Mouse (Mus musculus): Measurements from ENCODE around the gene Cyth1. TPM values are rescaled to one million over a fixed set of nuclear protein-coding genes. Genes with fewer than 3 reads are reported as not detected.

The Cyth1 gene
- polyA plus RNA-seq, 1 experiment from 2014 or later, result 12.8 TPM

DNA sequence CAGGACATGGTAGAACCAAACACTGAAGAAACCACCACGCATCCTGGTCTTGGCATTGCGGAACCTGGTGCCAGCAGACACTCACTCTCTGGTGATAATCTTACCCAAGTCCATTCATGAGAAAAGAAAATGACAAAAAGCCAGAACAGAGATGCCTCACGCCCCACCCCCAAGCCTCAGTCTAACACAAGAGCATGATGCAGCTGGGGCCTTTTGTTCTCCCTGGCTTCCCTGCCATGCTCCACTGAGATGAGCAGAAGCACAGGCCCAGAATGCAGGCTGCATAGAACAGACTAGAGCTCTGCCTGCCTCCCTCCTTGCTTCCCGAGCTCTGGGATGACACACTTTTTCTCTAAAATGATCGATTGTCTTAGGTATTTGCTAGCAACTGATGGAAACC, 14.8 kb upstream of the Cyth1 start:
- Histone ChIP-seq H3K4me1 (ENCODE audit: control insufficient read depth, insufficient read depth, low read length) (no peaks in the 10 kb centered on the region), H3K4me2 (no peak overlapping the region), H3K9ac (ENCODE audit: low read length) (0 out of 2 replicates have a peak overlapping the region, but pooled peaks have one; percentile 9), H3K36me3 (ENCODE audit: control insufficient read depth, insufficient read depth, low read length) (peaks cover 46% of the 10 kb centered on the region), H3K9me3 (ENCODE audit: control insufficient read depth, low read length) (no peaks in the 10 kb centered on the region), H3K27ac (ENCODE audit: low read depth, low read length) (no peak overlapping the region), H3K27me3 (ENCODE audit: control insufficient read depth, insufficient read depth, low read length) (no peaks in the 10 kb centered on the region), H3K4me3 (ENCODE audit: low read depth, low read length) (no peak overlapping the region)
- 89% methylated on average over 5 of the region's 5 CpGs for WGBS
- ATAC-seq (ENCODE audit: low FRiP score) (no peak), DNase-seq (ENCODE audit: low spot score, missing footprints) (no peak)

GRCm38 (mm10) chr11:118260081-118260480, 11.7 kb upstream of the Cyth1 start:
- no peak for ATAC-seq (ENCODE audit: low FRiP score)
- no peaks in the 10 kb centered on the region for H3K9me3 ChIP-seq (ENCODE audit: control insufficient read depth, low read length)
- DNase-seq (ENCODE audit: low spot score, missing footprints), result no peak
- 94% methylated on average over 8 of the region's 8 CpGs for WGBS
- no peak overlapping the region for H3K27ac ChIP-seq (ENCODE audit: low read depth, low read length)
- H3K9ac ChIP-seq (ENCODE audit: low read length), result no peak overlapping the region
- no peaks in the 10 kb centered on the region for H3K4me1 ChIP-seq (ENCODE audit: control insufficient read depth, insufficient read depth, low read length)
- no peaks in the 10 kb centered on the region for H3K27me3 ChIP-seq (ENCODE audit: control insufficient read depth, insufficient read depth, low read length)
- H3K36me3 ChIP-seq (ENCODE audit: control insufficient read depth, insufficient read depth, low read length), result peaks cover 42% of the 10 kb centered on the region
- no peak overlapping the region for H3K4me2 ChIP-seq
- no peak overlapping the region for H3K4me3 ChIP-seq (ENCODE audit: low read depth, low read length)

DNA sequence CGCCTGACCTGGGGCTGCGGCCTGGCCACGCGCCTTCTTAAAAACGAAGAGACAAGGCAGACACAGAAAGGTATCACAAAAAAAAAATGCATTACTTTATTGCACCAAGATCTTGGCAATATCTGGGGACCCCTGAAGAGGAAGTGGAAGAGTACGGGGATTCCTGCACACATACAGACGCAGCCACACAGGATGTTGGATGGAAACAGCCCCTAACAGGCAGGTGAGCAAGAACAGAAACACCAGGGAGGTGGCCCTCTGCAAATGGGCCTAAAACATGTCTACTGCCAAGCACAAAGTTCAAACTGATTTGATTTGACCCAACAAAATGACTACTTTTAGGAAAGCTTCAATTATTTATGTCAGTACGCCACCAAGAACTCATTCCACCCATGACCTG, 11.2 kb upstream of the Cyth1 start:
- peaks cover 42% of the 10 kb centered on the region for H3K36me3 ChIP-seq (ENCODE audit: control insufficient read depth, insufficient read depth, low read length)
- no peak overlapping the region for H3K27ac ChIP-seq (ENCODE audit: low read depth, low read length)
- WGBS, result 93% methylated on average over 8 of the region's 8 CpGs
- H3K4me1 ChIP-seq (ENCODE audit: control insufficient read depth, insufficient read depth, low read length), result no peaks in the 10 kb centered on the region
- H3K4me2 ChIP-seq, result no peak overlapping the region
- H3K9ac ChIP-seq (ENCODE audit: low read length), result no peak overlapping the region
- DNase-seq (ENCODE audit: low spot score, missing footprints) (no peak), ATAC-seq (ENCODE audit: low FRiP score) (no peak)
- no peak overlapping the region for H3K4me3 ChIP-seq (ENCODE audit: low read depth, low read length)
- H3K9me3 ChIP-seq (ENCODE audit: control insufficient read depth, low read length), result no peaks in the 10 kb centered on the region
- no peaks in the 10 kb centered on the region for H3K27me3 ChIP-seq (ENCODE audit: control insufficient read depth, insufficient read depth, low read length)

DNA sequence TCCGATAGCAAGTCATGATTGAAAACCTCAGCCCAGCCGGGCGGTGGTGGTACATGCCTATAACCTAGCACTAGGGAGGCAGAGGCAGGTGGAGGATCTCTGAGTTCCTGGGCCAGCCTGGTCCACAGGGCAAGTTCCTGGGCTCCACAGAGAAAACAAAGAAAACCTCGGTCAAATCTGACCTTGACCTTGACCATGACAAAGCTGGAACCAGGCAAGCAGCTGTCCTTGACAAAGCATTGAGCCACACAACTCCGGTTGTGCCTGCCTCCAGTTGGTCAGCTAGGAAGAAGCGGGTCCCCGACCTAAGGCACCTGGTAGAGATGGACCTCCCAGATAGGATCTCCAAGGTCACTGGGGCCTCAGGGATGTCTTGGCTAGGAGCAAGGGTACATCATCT, 8.0 kb upstream of the Cyth1 start:
- Histone ChIP-seq H3K36me3 (ENCODE audit: control insufficient read depth, insufficient read depth, low read length) (peaks cover 16% of the 10 kb centered on the region), H3K27ac (ENCODE audit: low read depth, low read length) (no peak overlapping the region), H3K9ac (ENCODE audit: low read length) (no peak overlapping the region), H3K9me3 (ENCODE audit: control insufficient read depth, low read length) (no peaks in the 10 kb centered on the region), H3K4me3 (ENCODE audit: low read depth, low read length) (no peak overlapping the region), H3K27me3 (ENCODE audit: control insufficient read depth, insufficient read depth, low read length) (no peaks in the 10 kb centered on the region), H3K4me1 (ENCODE audit: control insufficient read depth, insufficient read depth, low read length) (no peaks in the 10 kb centered on the region), H3K4me2 (no peak overlapping the region)
- DNase-seq (ENCODE audit: low spot score, missing footprints) (no peak), ATAC-seq (ENCODE audit: low FRiP score) (no peak)
- 90% methylated on average over 7 of the region's 7 CpGs for WGBS

GRCm38 (mm10) chr11:118254159-118254951, 6.0 kb upstream of the Cyth1 start:
- WGBS, result 71% methylated on average over 15 of the region's 15 CpGs
- Histone ChIP-seq H3K27me3 (ENCODE audit: control insufficient read depth, insufficient read depth, low read length) (no peaks in the 10 kb centered on the region), H3K4me1 (ENCODE audit: control insufficient read depth, insufficient read depth, low read length) (peaks cover 2% of the 10 kb centered on the region; the same call in 1 of the 2 replicates), H3K4me2 (no peak overlapping the region), H3K9me3 (ENCODE audit: control insufficient read depth, low read length) (no peaks in the 10 kb centered on the region), H3K27ac (ENCODE audit: low read depth, low read length) (no peak overlapping the region), H3K36me3 (ENCODE audit: control insufficient read depth, insufficient read depth, low read length) (peaks cover 7% of the 10 kb centered on the region; the same call in 1 of the 2 replicates), H3K9ac (ENCODE audit: low read length) (no peak overlapping the region), H3K4me3 (ENCODE audit: low read depth, low read length) (no peak overlapping the region)
- ATAC-seq (ENCODE audit: low FRiP score) (no peak), DNase-seq (ENCODE audit: low spot score, missing footprints) (no peak)

- H3K9me3 ChIP-seq (ENCODE audit: control insufficient read depth, low read length), result no peaks in the 10 kb centered on the region
- no peak overlapping the region for H3K27ac ChIP-seq (ENCODE audit: low read depth, low read length)
- no peak overlapping the region for H3K9ac ChIP-seq (ENCODE audit: low read length)
- H3K4me3 ChIP-seq (ENCODE audit: low read depth, low read length), result no peak overlapping the region
- ATAC-seq (ENCODE audit: low FRiP score) (no peak), DNase-seq (ENCODE audit: low spot score, missing footprints) (no peak)
- H3K36me3 ChIP-seq (ENCODE audit: control insufficient read depth, insufficient read depth, low read length), result peaks cover 4% of the 10 kb centered on the region; the same call in 1 of the 2 replicates
- H3K4me2 ChIP-seq, result no peak overlapping the region
- no peaks in the 10 kb centered on the region for H3K27me3 ChIP-seq (ENCODE audit: control insufficient read depth, insufficient read depth, low read length)
- WGBS, result 88% methylated on average over 7 of the region's 7 CpGs
- H3K4me1 ChIP-seq (ENCODE audit: control insufficient read depth, insufficient read depth, low read length), result peaks cover 7% of the 10 kb centered on the region
These were observed 5.2 kb upstream of the Cyth1 start for GRCm38 (mm10) chr11:118253447-118254158.

DNA sequence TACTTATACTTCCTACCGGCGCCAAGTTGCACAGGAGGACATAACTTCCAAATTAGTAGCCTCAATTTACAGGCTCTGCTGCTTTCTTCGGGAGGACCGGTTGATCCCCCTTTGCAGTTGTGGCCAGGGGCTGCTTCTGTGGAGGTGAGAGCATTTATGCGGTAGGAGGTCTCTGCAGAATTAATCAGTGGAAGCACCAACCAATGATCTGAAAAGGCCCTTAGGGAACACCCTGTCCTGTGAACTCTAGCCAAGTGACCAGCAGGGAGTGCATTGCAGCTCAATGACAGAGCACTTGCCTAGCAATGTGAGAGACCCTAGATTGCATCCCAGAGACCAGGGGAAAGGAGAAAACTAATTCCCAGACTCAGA, 606 bp upstream of the Cyth1 start:
- H3K27me3 ChIP-seq (ENCODE audit: control insufficient read depth, insufficient read depth, low read length), result no peaks in the 10 kb centered on the region
- peak overlapping the region; percentile 96 for H3K4me2 ChIP-seq
- peak overlapping the region; percentile 78 for H3K4me3 ChIP-seq (ENCODE audit: low read depth, low read length)
- peak overlapping the region; percentile 45 for H3K9ac ChIP-seq (ENCODE audit: low read length)
- peak; percentile 12 for ATAC-seq (ENCODE audit: low FRiP score)
- WGBS, result 0% methylated on average over 5 of the region's 5 CpGs
- peaks cover 15% of the 10 kb centered on the region for H3K4me1 ChIP-seq (ENCODE audit: control insufficient read depth, insufficient read depth, low read length)
- no peaks in the 10 kb centered on the region for H3K9me3 ChIP-seq (ENCODE audit: control insufficient read depth, low read length)
- H3K36me3 ChIP-seq (ENCODE audit: control insufficient read depth, insufficient read depth, low read length), result no peaks in the 10 kb centered on the region
- peak overlapping the region; percentile 54; the same call in 1 of the 2 replicates for H3K27ac ChIP-seq (ENCODE audit: low read depth, low read length)
- no peak for DNase-seq (ENCODE audit: low spot score, missing footprints)

GRCm38 (mm10) chr11:118247359-118248095, 865 bp downstream of the Cyth1 start:
- no peaks in the 10 kb centered on the region for H3K36me3 ChIP-seq (ENCODE audit: control insufficient read depth, insufficient read depth, low read length)
- H3K27me3 ChIP-seq (ENCODE audit: control insufficient read depth, insufficient read depth, low read length), result no peaks in the 10 kb centered on the region
- DNase-seq (ENCODE audit: low spot score, missing footprints) (peak; percentile 93), ATAC-seq (ENCODE audit: low FRiP score) (peak; percentile 23; the same call in 1 of the 2 replicates)
- no peaks in the 10 kb centered on the region for H3K9me3 ChIP-seq (ENCODE audit: control insufficient read depth, low read length)
- H3K4me1 ChIP-seq (ENCODE audit: control insufficient read depth, insufficient read depth, low read length), result peaks cover 15% of the 10 kb centered on the region
- peak overlapping the region; percentile 84 for H3K9ac ChIP-seq (ENCODE audit: low read length)
- 2% methylated on average over 43 of the region's 43 CpGs for WGBS
- H3K4me2 ChIP-seq, result peak overlapping the region; percentile 96
- peak overlapping the region; percentile 78 for H3K4me3 ChIP-seq (ENCODE audit: low read depth, low read length)
- no peak overlapping the region for H3K27ac ChIP-seq (ENCODE audit: low read depth, low read length)
